Comparison of ENCODE assay signal across 15 mouse cellular contexts in genomic region chr1:73970161-73970730, GRCm38 (mm10).
DNase-seq lines count a peak whose midpoint lies in the region; ATAC-seq and TF ChIP-seq lines count a peak whose summit lies in the region.
"Had no signal": no experiment of that assay in that cellular context is flagged by ENCODE, and none has a peak within 500 bp of the region (broad histone marks: within the 10 kb centered on the region; RNA-seq: fewer than 3 reads in every experiment).

No protein-coding gene starts in this region.

- WGBS in heart, postnatal 0 days = 19% methylated on average over 5 of the region's 5 CpGs
- 10% methylated on average over 5 of the region's 5 CpGs for WGBS in limb, embryonic 10.5 days
- 50% methylated on average over 5 of the region's 5 CpGs for WGBS in cerebellum, adult 2 months

- peaks cover 57% of the 10 kb centered on the region for H3K4me1 ChIP-seq in heart, postnatal 0 days (ENCODE audit: control insufficient read depth, insufficient read depth)
- peaks cover 77% of the 10 kb centered on the region for H3K4me1 ChIP-seq in limb, embryonic 10.5 days
- H3K4me1 ChIP-seq in cerebellum, adult 2 months (ENCODE audit: control insufficient read depth, insufficient read depth, low read length) = no peaks in the 10 kb centered on the region

- no peak for TF ChIP-seq CTCF in heart, postnatal 0 days (IDR thresholded peaks at IDR 0.05; ENCODE audit: low read depth)
- no peak for TF ChIP-seq CTCF in cerebellum, adult 2 months (IDR thresholded peaks at IDR 0.05; ENCODE audit: borderline replicate concordance, insufficient read depth, low read depth, low read length)

- DNase-seq in heart, postnatal 0 days (ENCODE audit: low spot score) = no peak
- no peak for DNase-seq in heart, postnatal 4 days
- DNase-seq in embryo, embryonic 11 days = peak; percentile 54
- peak; percentile 55 for DNase-seq in limb, embryonic 10.5 days (ENCODE audit: low spot score)
- no peak for DNase-seq in urinary bladder, postnatal 14 days (ENCODE audit: low spot score)
- DNase-seq in cerebellum, adult 2 months = no peak
- DNase-seq: adrenal gland, postnatal 25 days; cerebellum, adult 11 months; gastrocnemius, postnatal 25 days; kidney, adult 11 months; layer of hippocampus, postnatal 36 days; thymus, postnatal 4 days had no signal

- H3K27me3 ChIP-seq in heart, postnatal 0 days (ENCODE audit: control insufficient read depth, insufficient read depth, low read length) = no peaks in the 10 kb centered on the region
- H3K27me3 ChIP-seq in limb, embryonic 10.5 days (ENCODE audit: low read depth, poor library complexity, severe bottlenecking) = no peaks in the 10 kb centered on the region
- H3K27me3 ChIP-seq in cerebellum, adult 2 months (ENCODE audit: control insufficient read depth, insufficient read depth, low read length) = no peaks in the 10 kb centered on the region

- TF ChIP-seq EP300 in heart, postnatal 0 days (IDR thresholded peaks at IDR 0.05; ENCODE audit: low read depth) = no peak

- H3K9me3 ChIP-seq in heart, postnatal 0 days (replicated peaks; ENCODE audit: control insufficient read depth, low read length) = no peaks in the 10 kb centered on the region
- no peaks in the 10 kb centered on the region for H3K9me3 ChIP-seq in limb, embryonic 10.5 days (replicated peaks)
- H3K9me3 ChIP-seq: liver, embryonic 12.5 days had no signal

- H3K4me3 ChIP-seq in heart, postnatal 0 days (ENCODE audit: low read depth, low read length) = no peak overlapping the region
- 0 out of 2 replicates have a peak overlapping the region, but pooled peaks have one; percentile 4 for H3K4me3 ChIP-seq in limb, embryonic 10.5 days
- no peak overlapping the region for H3K4me3 ChIP-seq in cerebellum, adult 2 months (replicated peaks; ENCODE audit: insufficient read depth, low read depth, low read length)
- H3K4me3 ChIP-seq: liver, embryonic 12.5 days; myocyte had no signal

- ATAC-seq in heart, postnatal 0 days (ENCODE audit: insufficient read depth, low read depth) = no peak
- 0 out of 2 replicates have a peak, but pooled peaks have one; percentile 10 for ATAC-seq in common myeloid progenitor, adult 5-6 weeks (replicated peaks; ENCODE audit: low read depth, poor library complexity, severe bottlenecking)
- ATAC-seq: liver, embryonic 12.5 days had no signal

- no peak overlapping the region for H3K4me2 ChIP-seq in heart, postnatal 0 days (ENCODE audit: low read depth, low read length)
- H3K4me2 ChIP-seq: liver, embryonic 12.5 days had no signal

- peak overlapping the region; percentile 65 for H3K27ac ChIP-seq in heart, postnatal 0 days (ENCODE audit: low read depth)
- H3K27ac ChIP-seq in limb, embryonic 10.5 days = peak overlapping the region; percentile 38
- H3K27ac ChIP-seq in cerebellum, adult 2 months (ENCODE audit: insufficient read depth, low read length) = no peak overlapping the region
- H3K27ac ChIP-seq: liver, embryonic 12.5 days had no signal

- peak overlapping the region; percentile 43 for H3K9ac ChIP-seq in heart, postnatal 0 days (replicated peaks; ENCODE audit: low read depth, low read length)
- H3K9ac ChIP-seq: liver, embryonic 12.5 days had no signal

- TF ChIP-seq POLR2A in cerebellum, adult 2 months (IDR thresholded peaks at IDR 0.05; ENCODE audit: borderline replicate concordance, insufficient read depth, low read length) = no peak

- H3K36me3 ChIP-seq in heart, postnatal 0 days (replicated peaks; ENCODE audit: control insufficient read depth, insufficient read depth, low read length) = peaks cover 60% of the 10 kb centered on the region
- peaks cover 52% of the 10 kb centered on the region for H3K36me3 ChIP-seq in limb, embryonic 10.5 days

Comparison
In these comparisons a context has a peak if more than half of its experiments do, and no peak if none do; other contexts are left out.
1. DNase-seq: peak in embryo, embryonic 11 days (single experiment) and limb, embryonic 10.5 days (single experiment); none in heart, postnatal 0 days (single experiment), heart, postnatal 4 days (single experiment), urinary bladder, postnatal 14 days (single experiment) and cerebellum, adult 2 months (0 of 2).